Mouse (Mus musculus): ENCODE results near the gene Fam166b. TPM values are rescaled to one million over a fixed set of nuclear protein-coding genes. Genes with fewer than 3 reads are reported as not detected.
A peak's percentile ranks its signal among the peaks of the same experiment; 100 is the strongest.

Fam166b gene
- not detected for total RNA-seq (2022)

GRCm38 (mm10) chr4:43428946-43429345, at the start of gene Fam166b:
Gene Fam166b (minus strand): TSS chr4:43429134.
- DNase-seq (ENCODE audit: low spot score in 2 of 2), result no peak

GRCm38 (mm10) chr4:43478534-43478858, 49.6 kb upstream of the Fam166b start:
- DNase-seq (ENCODE audit: low spot score in 2 of 2), result no peak

- peak; percentile 79 to 85 for DNase-seq (ENCODE audit: low spot score in 2 of 2)
These were observed 49.1 kb upstream of the Fam166b start for GRCm38 (mm10) chr4:43477857-43478533.

- no peak for DNase-seq (ENCODE audit: low spot score in 2 of 2)
These were observed 47.7 kb upstream of the Fam166b start for GRCm38 (mm10) chr4:43476604-43477003.

GRCm38 (mm10) chr4:43473636-43474035, 44.7 kb upstream of the Fam166b start:
- no peak for DNase-seq (ENCODE audit: low spot score in 2 of 2)

- no peak for DNase-seq (ENCODE audit: low spot score in 2 of 2)
These were observed 41.4 kb upstream of the Fam166b start for GRCm38 (mm10) chr4:43470301-43470700.

GRCm38 (mm10) chr4:43466872-43467271, 37.9 kb upstream of the Fam166b start:
- no peak for DNase-seq (ENCODE audit: low spot score in 2 of 2)

GRCm38 (mm10) chr4:43465935-43466334, 37.0 kb upstream of the Fam166b start:
- DNase-seq (ENCODE audit: low spot score in 2 of 2), result no peak

GRCm38 (mm10) chr4:43463102-43463501, 34.2 kb upstream of the Fam166b start:
- DNase-seq (ENCODE audit: low spot score in 2 of 2), result no peak

- DNase-seq (ENCODE audit: low spot score in 2 of 2), result no peak
These were observed 28.2 kb upstream of the Fam166b start for GRCm38 (mm10) chr4:43457124-43457523.

- DNase-seq (ENCODE audit: low spot score in 2 of 2), result no peak
These were observed 27.5 kb upstream of the Fam166b start for GRCm38 (mm10) chr4:43456470-43456869.

- no peak for DNase-seq (ENCODE audit: low spot score in 2 of 2)
These were observed 25.3 kb upstream of the Fam166b start, which contains the start of gene Cd72 for GRCm38 (mm10) chr4:43454041-43454836. Gene Cd72 (minus strand): TSS chr4:43454628.

GRCm38 (mm10) chr4:43453413-43453812, 24.5 kb upstream of the Fam166b start:
- no peak for DNase-seq (ENCODE audit: low spot score in 2 of 2)

GRCm38 (mm10) chr4:43452315-43452714, 23.4 kb upstream of the Fam166b start:
- no peak for DNase-seq (ENCODE audit: low spot score in 2 of 2)

GRCm38 (mm10) chr4:43448554-43448953, 19.6 kb upstream of the Fam166b start:
- no peak for DNase-seq (ENCODE audit: low spot score in 2 of 2)

- peak in 1 of 2 experiments; percentile 64 for DNase-seq (ENCODE audit: low spot score in 2 of 2)
These were observed 18.3 kb upstream of the Fam166b start for GRCm38 (mm10) chr4:43447251-43447650.

- DNase-seq (ENCODE audit: low spot score in 2 of 2), result no peak
These were observed 14.6 kb upstream of the Fam166b start for GRCm38 (mm10) chr4:43443511-43443910.

- peak; percentile 48 to 66 for DNase-seq (ENCODE audit: low spot score in 2 of 2)
These were observed 13.8 kb upstream of the Fam166b start for GRCm38 (mm10) chr4:43442456-43443361.

GRCm38 (mm10) chr4:43442044-43442443, 13.1 kb upstream of the Fam166b start:
- peak; percentile 97 to 98 for DNase-seq (ENCODE audit: low spot score in 2 of 2)

GRCm38 (mm10) chr4:43441639-43442038, 12.7 kb upstream of the Fam166b start, which contains the start of gene Tesk1:
Gene Tesk1 (plus strand): TSS chr4:43441939.
- DNase-seq (ENCODE audit: low spot score in 2 of 2), result no peak

GRCm38 (mm10) chr4:43432832-43433231, 3.9 kb upstream of the Fam166b start:
- no peak for DNase-seq (ENCODE audit: low spot score in 2 of 2)

- DNase-seq (ENCODE audit: low spot score in 2 of 2), result peak; percentile 68 to 74
These were observed 2.8 kb upstream of the Fam166b start for GRCm38 (mm10) chr4:43431690-43432089.

All from gastrocnemius, adult 8-10 months (tissue).